Mouse (Mus musculus) small intestine, adult 2 months (tissue): Measurements from ENCODE around the gene Hnf4a.

Experiments used
- CTCF ChIP-seq: fragments of 200-500 bp; IDR thresholded peaks from 2 replicates; pipeline ENCODE4 v1.5.1; 2012; ENCODE audit warnings: low read depth, mild to moderate bottlenecking, control low read depth, inconsistent platforms, low read length, moderate library complexity, mixed read lengths; ENCODE audit not compliant: insufficient replicate concordance, insufficient read length; ENCODE audit errors: extremely low read depth
- POLR2A ChIP-seq: fragments of 200-500 bp; IDR thresholded peaks from 2 replicates; pipeline ENCODE4 v1.6.1; 2012; ENCODE audit warnings: low read depth, mild to moderate bottlenecking, control low read depth, inconsistent platforms, low read length, moderate library complexity

- TF ChIP-seq POLR2A = no peak
- no peak for TF ChIP-seq CTCF
These were observed 47.9 kb downstream of the Hnf4a start for GRCm38 (mm10) chr2:163554425-163554982.
